Mouse (Mus musculus): ENCODE results near the gene Vmn1r89. TPM values are rescaled to one million over a fixed set of nuclear protein-coding genes. Genes with fewer than 3 reads are reported as not detected.

Vmn1r89 gene
- polyA plus RNA-seq (2015; fragmentation: Nextera tagmentation; extraction: Ambion mirVana): not detected in 2 replicates

GRCm38 (mm10) chr7:13212720-13213119 is at the start of gene Vmn1r89:
Gene Vmn1r89 (plus strand): TSS chr7:13213020.

Other genes with a start within 250 kb of the Vmn1r89 start
- gene Zfp324, start 247.2 kb upstream of the Vmn1r89 start, polyA plus RNA-seq (2015; fragmentation: Nextera tagmentation; extraction: Ambion mirVana): 10.5 and 12.2 TPM in 2 replicates
- gene Zfp446, start 235.2 kb upstream of the Vmn1r89 start, polyA plus RNA-seq (2015; fragmentation: Nextera tagmentation; extraction: Ambion mirVana): 6.8 and 7.0 TPM in 2 replicates
- gene Slc27a5, start 214.8 kb upstream of the Vmn1r89 start, polyA plus RNA-seq (2015; fragmentation: Nextera tagmentation; extraction: Ambion mirVana): 0.17 and 0.32 TPM in 2 replicates
- 179 and 196 TPM in 2 replicates for gene Trim28, start 213.9 kb upstream of the Vmn1r89 start, polyA plus RNA-seq (2015; fragmentation: Nextera tagmentation; extraction: Ambion mirVana)
- gene Zbtb45, start 203.0 kb upstream of the Vmn1r89 start, polyA plus RNA-seq (2015; fragmentation: Nextera tagmentation; extraction: Ambion mirVana): 28.3 and 32.5 TPM in 2 replicates
- gene Chmp2a, start 178.2 kb upstream of the Vmn1r89 start, polyA plus RNA-seq (2015; fragmentation: Nextera tagmentation; extraction: Ambion mirVana): 180 and 183 TPM in 2 replicates
- 188 and 191 TPM in 2 replicates for gene Ube2m, start 174.7 kb upstream of the Vmn1r89 start, polyA plus RNA-seq (2015; fragmentation: Nextera tagmentation; extraction: Ambion mirVana)
- gene Mzf1, start 158.3 kb upstream of the Vmn1r89 start, polyA plus RNA-seq (2015; fragmentation: Nextera tagmentation; extraction: Ambion mirVana): 8.7 and 10.4 TPM in 2 replicates
- gene Vmn1r85, start 117.8 kb upstream of the Vmn1r89 start, polyA plus RNA-seq (2015; fragmentation: Nextera tagmentation; extraction: Ambion mirVana): 0.30 and 0.38 TPM in 2 replicates
- not detected in 2 replicates for gene Vmn1r86, start 93.1 kb upstream of the Vmn1r89 start, polyA plus RNA-seq (2015; fragmentation: Nextera tagmentation; extraction: Ambion mirVana)
- not detected in 2 replicates for gene Vmn1r87, start 72.9 kb upstream of the Vmn1r89 start, polyA plus RNA-seq (2015; fragmentation: Nextera tagmentation; extraction: Ambion mirVana)
- not detected in 2 replicates for gene Vmn1r88, start 53.5 kb upstream of the Vmn1r89 start, polyA plus RNA-seq (2015; fragmentation: Nextera tagmentation; extraction: Ambion mirVana)
- gene Lig1, start 64.3 kb downstream of the Vmn1r89 start, polyA plus RNA-seq (2015; fragmentation: Nextera tagmentation; extraction: Ambion mirVana): 33.7 and 37.7 TPM in 2 replicates
- 5.1 and 6.0 TPM in 2 replicates for gene Zswim9, start 65.7 kb downstream of the Vmn1r89 start, polyA plus RNA-seq (2015; fragmentation: Nextera tagmentation; extraction: Ambion mirVana)
- 0.25 and 0.31 TPM in 2 replicates for gene Pla2g4c, start 111.6 kb downstream of the Vmn1r89 start, polyA plus RNA-seq (2015; fragmentation: Nextera tagmentation; extraction: Ambion mirVana)
- not detected in 2 replicates for gene Cabp5, start 185.1 kb downstream of the Vmn1r89 start, polyA plus RNA-seq (2015; fragmentation: Nextera tagmentation; extraction: Ambion mirVana)
- gene Bsph1, start 237.8 kb downstream of the Vmn1r89 start, polyA plus RNA-seq (2015; fragmentation: Nextera tagmentation; extraction: Ambion mirVana): not detected in 2 replicates

Data from neural tube, postnatal 0 days (tissue).